Mouse (Mus musculus) ES-Bruce4 (cell line): ENCODE measurements at regions not wholly inside any gene's neighbourhood (a gene's known extent, or its start where the extent isn't known, plus 50 kb on each side); places are given as distances from the start of the nearest gene placed in this dataset.

Experiments used
- H3K27ac ChIP-seq: 2 replicates; pipeline ENCODE4 v1.5.1; 2012; ENCODE audit warnings: low read length, inconsistent platforms; ENCODE audit not compliant: insufficient read depth
- H3K27me3 ChIP-seq: 2 replicates; pipeline ENCODE4 v1.6.1; 2012; ENCODE audit warnings: mild to moderate bottlenecking, low read length, inconsistent platforms; ENCODE audit not compliant: control insufficient read depth, poor library complexity, insufficient read depth, severe bottlenecking
- H3K36me3 ChIP-seq: 2 replicates; pipeline ENCODE4 v1.6.1; 2012; ENCODE audit warnings: inconsistent platforms, mild to moderate bottlenecking, low read length, moderate library complexity; ENCODE audit not compliant: control insufficient read depth, poor library complexity, insufficient read depth, severe bottlenecking
- H3K4me1 ChIP-seq: one replicate; pipeline ENCODE4 v1.8.1; 2011; ENCODE audit warnings: low read length; ENCODE audit not compliant: control insufficient read depth, insufficient read depth
- H3K4me3 ChIP-seq: 2 replicates; pipeline ENCODE4 v1.5.1; 2011; ENCODE audit warnings: low read depth, mild to moderate bottlenecking, low read length
- H3K9ac ChIP-seq: 2 replicates; pipeline ENCODE4 v1.6.1; 2012; ENCODE audit warnings: low read depth, mild to moderate bottlenecking, inconsistent platforms; ENCODE audit not compliant: poor library complexity, severe bottlenecking
- H3K9me3 ChIP-seq: replicated peaks from 2 replicates; pipeline ENCODE4 v1.6.1; 2012; ENCODE audit warnings: mild to moderate bottlenecking, low read length, inconsistent platforms; ENCODE audit not compliant: control insufficient read depth, poor library complexity, insufficient read depth, severe bottlenecking
- CTCF ChIP-seq: IDR thresholded peaks from one replicate; pipeline ENCODE4 v1.8.1; 2011; ENCODE audit warnings: low read depth, low read length
- EP300 ChIP-seq: IDR thresholded peaks from 2 replicates; pipeline ENCODE4 v1.6.1; 2011; ENCODE audit warnings: low read depth, low read length; ENCODE audit not compliant: insufficient read depth
- POLR2A ChIP-seq: IDR thresholded peaks from one replicate; pipeline ENCODE4 v1.8.1; 2011; ENCODE audit warnings: low read length; ENCODE audit not compliant: insufficient read depth

GRCm38 (mm10) chr12:15741219-15741618, 75.5 kb downstream of the Trib2 start:
- no peak overlapping the region for H3K4me3 ChIP-seq
- no peak for TF ChIP-seq EP300
- no peak for TF ChIP-seq CTCF
- TF ChIP-seq POLR2A: no peak
- no peak overlapping the region for H3K27ac ChIP-seq
- no peaks in the 10 kb centered on the region for H3K9me3 ChIP-seq
- no peaks in the 10 kb centered on the region for H3K36me3 ChIP-seq
- H3K9ac ChIP-seq: no peak overlapping the region
- H3K27me3 ChIP-seq: no peaks in the 10 kb centered on the region
- no peaks in the 10 kb centered on the region for H3K4me1 ChIP-seq

- TF ChIP-seq EP300 (no peak), POLR2A (no peak)
- Histone ChIP-seq H3K9ac (no peak overlapping the region), H3K27me3 (no peaks in the 10 kb centered on the region), H3K27ac (no peak overlapping the region), H3K4me3 (no peak overlapping the region), H3K4me1 (no peaks in the 10 kb centered on the region), H3K9me3 (no peaks in the 10 kb centered on the region), H3K36me3 (no peaks in the 10 kb centered on the region)
Measured at GRCm38 (mm10) chr12:15738989-15739388, 77.7 kb downstream of the Trib2 start.

GRCm38 (mm10) chr12:15731261-15731660, 85.5 kb downstream of the Trib2 start:
- TF ChIP-seq EP300 (no peak), POLR2A (no peak), CTCF (no peak)
- Histone ChIP-seq H3K27ac (no peak overlapping the region), H3K4me1 (no peaks in the 10 kb centered on the region)

GRCm38 (mm10) chr12:15729696-15730095, 87.0 kb downstream of the Trib2 start:
- Histone ChIP-seq H3K36me3 (no peaks in the 10 kb centered on the region), H3K4me3 (no peak overlapping the region), H3K9ac (no peak overlapping the region), H3K27ac (no peak overlapping the region), H3K9me3 (no peaks in the 10 kb centered on the region), H3K4me1 (no peaks in the 10 kb centered on the region), H3K27me3 (no peaks in the 10 kb centered on the region)
- no peak for TF ChIP-seq POLR2A
- TF ChIP-seq EP300: no peak
- TF ChIP-seq CTCF: no peak

More at GRCm38 (mm10) chr12:15731261-15731660, 85.5 kb downstream of the Trib2 start:
- Histone ChIP-seq H3K9ac (no peak overlapping the region), H3K36me3 (no peaks in the 10 kb centered on the region), H3K27me3 (no peaks in the 10 kb centered on the region), H3K4me3 (no peak overlapping the region), H3K9me3 (no peaks in the 10 kb centered on the region)

GRCm38 (mm10) chr12:15723529-15723928, 93.2 kb downstream of the Trib2 start:
- H3K27ac ChIP-seq: no peak overlapping the region
- H3K4me3 ChIP-seq: no peak overlapping the region
- no peaks in the 10 kb centered on the region for H3K36me3 ChIP-seq
- H3K4me1 ChIP-seq: no peaks in the 10 kb centered on the region
- H3K27me3 ChIP-seq: no peaks in the 10 kb centered on the region
- no peak overlapping the region for H3K9ac ChIP-seq
- H3K9me3 ChIP-seq: no peaks in the 10 kb centered on the region
- TF ChIP-seq POLR2A (no peak), EP300 (no peak), CTCF (no peak)

GRCm38 (mm10) chr12:15722161-15722560, 94.6 kb downstream of the Trib2 start:
- no peaks in the 10 kb centered on the region for H3K9me3 ChIP-seq
- H3K9ac ChIP-seq: no peak overlapping the region
- H3K27ac ChIP-seq: no peak overlapping the region
- no peaks in the 10 kb centered on the region for H3K27me3 ChIP-seq
- TF ChIP-seq EP300 (no peak), CTCF (no peak), POLR2A (no peak)
- no peaks in the 10 kb centered on the region for H3K36me3 ChIP-seq
- H3K4me3 ChIP-seq: no peak overlapping the region
- no peaks in the 10 kb centered on the region for H3K4me1 ChIP-seq
